Mouse (Mus musculus) bone marrow macrophage, adult 2 months (primary cell): ENCODE results near the gene Dnase1l3. TPM values are rescaled to one million over a fixed set of nuclear protein-coding genes. Genes with fewer than 3 reads are reported as not detected.
"Not testable (repeated sequence)": the region's sequence is repeated elsewhere in the genome, so short reads cannot be mapped to it uniquely, and the experiment has no call there.

ENCODE experiments used
- H3K27ac ChIP-seq: 2 replicates; pipeline ENCODE4 v1.5.1; 2012; ENCODE audit warnings: low read depth, low read length; ENCODE audit not compliant: insufficient read depth
- H3K4me1 ChIP-seq: 2 replicates; pipeline ENCODE4 v1.6.1; 2012; ENCODE audit warnings: low read length; ENCODE audit not compliant: control insufficient read depth, insufficient read depth
- H3K4me3 ChIP-seq: 2 replicates; pipeline ENCODE4 v1.5.1; 2012; ENCODE audit warnings: mild to moderate bottlenecking, low read length, moderate library complexity; ENCODE audit not compliant: insufficient read depth
- CTCF ChIP-seq: IDR thresholded peaks from 2 replicates; pipeline ENCODE4 v1.5.1; 2012; ENCODE audit warnings: low read depth, mild to moderate bottlenecking, low read length, moderate library complexity
- POLR2A ChIP-seq: IDR thresholded peaks from 2 replicates; pipeline ENCODE4 v1.6.1; 2012; ENCODE audit warnings: mild to moderate bottlenecking, low read depth, low read length, borderline replicate concordance
- polyA plus RNA-seq: library from polyadenylated mRNA; stranded (reverse); fragments of >200 nt; gene quantifications from 2 replicates; pipeline ENCODE4 v1.2.4, GENCODE M21; 2012; ENCODE audit not compliant: missing spikeins, insufficient read depth, insufficient read length

Dnase1l3 gene
- polyA plus RNA-seq, 1 experiment: not detected

DNA sequence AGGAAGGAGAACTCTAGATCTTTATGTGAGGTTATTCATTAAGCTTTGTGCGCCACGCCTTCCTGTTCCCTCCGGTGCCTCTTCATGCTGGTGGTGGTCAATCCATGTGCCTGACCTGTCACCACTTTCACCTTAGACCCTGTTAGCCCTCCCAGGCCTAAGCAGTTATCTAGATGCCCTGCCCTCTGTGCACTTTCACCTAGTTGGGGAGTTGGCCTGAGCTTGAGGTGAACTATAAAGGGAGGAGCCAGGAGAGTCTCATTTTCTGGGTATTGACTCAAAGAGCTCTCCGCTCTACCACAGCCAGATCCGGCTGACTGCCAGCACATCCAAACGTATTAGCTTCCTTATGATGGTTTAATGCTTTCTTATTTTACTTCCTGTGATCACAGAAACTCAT, 21.9 kb upstream of the Dnase1l3 start:
- peaks cover 4% of the 10 kb centered on the region; the same call in 1 of the 2 replicates for H3K4me1 ChIP-seq
- TF ChIP-seq POLR2A (no peak), CTCF (no peak)
- no peak overlapping the region for H3K4me3 ChIP-seq
- no peak overlapping the region for H3K27ac ChIP-seq

- Histone ChIP-seq H3K4me3 (no peak overlapping the region), H3K27ac (no peak overlapping the region), H3K4me1 (peaks cover 4% of the 10 kb centered on the region; the same call in 1 of the 2 replicates)
- TF ChIP-seq CTCF (no peak), POLR2A (no peak)
Measured at GRCm38 (mm10) chr14:8015756-8016155, 21.4 kb upstream of the Dnase1l3 start.

- TF ChIP-seq POLR2A (no peak), CTCF (no peak)
- H3K4me3 ChIP-seq: no peak overlapping the region
- H3K27ac ChIP-seq: no peak overlapping the region
- peaks cover 4% of the 10 kb centered on the region; the same call in 1 of the 2 replicates for H3K4me1 ChIP-seq
Measured at GRCm38 (mm10) chr14:8011938-8012337, 17.6 kb upstream of the Dnase1l3 start.

GRCm38 (mm10) chr14:8011297-8011696, 16.9 kb upstream of the Dnase1l3 start:
- TF ChIP-seq POLR2A: no peak
- no peak for TF ChIP-seq CTCF
- H3K27ac ChIP-seq: no peak overlapping the region
- H3K4me1 ChIP-seq: peaks cover 4% of the 10 kb centered on the region; the same call in 1 of the 2 replicates
- H3K4me3 ChIP-seq: no peak overlapping the region

DNA sequence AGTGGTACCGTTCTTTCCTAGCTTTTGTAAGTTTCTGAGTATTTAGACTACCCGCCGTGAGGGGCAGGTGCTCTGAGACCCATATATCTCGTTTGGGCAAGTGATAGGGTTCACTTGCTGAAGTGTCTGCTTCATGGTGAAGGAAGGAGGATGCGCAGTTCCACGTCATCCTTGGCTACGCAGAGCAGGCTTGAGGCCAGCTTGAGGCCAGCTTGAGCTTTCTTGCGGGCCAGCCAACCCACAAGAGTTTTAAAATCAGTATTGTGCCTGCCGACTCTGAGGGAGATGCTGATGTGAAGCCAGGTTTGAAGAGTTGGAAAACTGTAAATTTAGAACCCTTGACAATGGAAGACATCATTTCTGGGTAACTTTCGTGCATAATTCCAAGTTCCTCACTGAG, 13.6 kb upstream of the Dnase1l3 start:
- TF ChIP-seq CTCF (no peak), POLR2A (no peak)
- H3K27ac ChIP-seq: no peak overlapping the region
- peaks cover 14% of the 10 kb centered on the region for H3K4me1 ChIP-seq
- H3K4me3 ChIP-seq: no peak overlapping the region

- Histone ChIP-seq H3K4me3 (no peak overlapping the region), H3K27ac (no peak overlapping the region), H3K4me1 (peaks cover 12% of the 10 kb centered on the region)
- TF ChIP-seq CTCF (no peak), POLR2A (no peak)
Measured at GRCm38 (mm10) chr14:8007486-8007885, 13.1 kb upstream of the Dnase1l3 start.

GRCm38 (mm10) chr14:8007084-8007483, 12.7 kb upstream of the Dnase1l3 start:
- TF ChIP-seq POLR2A (no peak), CTCF (no peak)
- peaks cover 16% of the 10 kb centered on the region for H3K4me1 ChIP-seq
- no peak overlapping the region for H3K27ac ChIP-seq
- H3K4me3 ChIP-seq: no peak overlapping the region

GRCm38 (mm10) chr14:8006061-8006460, 11.7 kb upstream of the Dnase1l3 start:
- peaks cover 16% of the 10 kb centered on the region for H3K4me1 ChIP-seq

GRCm38 (mm10) chr14:8003727-8004670, 9.6 kb upstream of the Dnase1l3 start:
- TF ChIP-seq POLR2A (no peak), CTCF (no peak)
- Histone ChIP-seq H3K4me3 (peak overlapping the region; percentile 76; the same call in 1 of the 2 replicates), H3K4me1 (peaks cover 16% of the 10 kb centered on the region), H3K27ac (no peak overlapping the region)

More at GRCm38 (mm10) chr14:8006061-8006460, 11.7 kb upstream of the Dnase1l3 start:
- H3K27ac ChIP-seq, H3K4me3 ChIP-seq: not testable (repeated sequence)

DNA sequence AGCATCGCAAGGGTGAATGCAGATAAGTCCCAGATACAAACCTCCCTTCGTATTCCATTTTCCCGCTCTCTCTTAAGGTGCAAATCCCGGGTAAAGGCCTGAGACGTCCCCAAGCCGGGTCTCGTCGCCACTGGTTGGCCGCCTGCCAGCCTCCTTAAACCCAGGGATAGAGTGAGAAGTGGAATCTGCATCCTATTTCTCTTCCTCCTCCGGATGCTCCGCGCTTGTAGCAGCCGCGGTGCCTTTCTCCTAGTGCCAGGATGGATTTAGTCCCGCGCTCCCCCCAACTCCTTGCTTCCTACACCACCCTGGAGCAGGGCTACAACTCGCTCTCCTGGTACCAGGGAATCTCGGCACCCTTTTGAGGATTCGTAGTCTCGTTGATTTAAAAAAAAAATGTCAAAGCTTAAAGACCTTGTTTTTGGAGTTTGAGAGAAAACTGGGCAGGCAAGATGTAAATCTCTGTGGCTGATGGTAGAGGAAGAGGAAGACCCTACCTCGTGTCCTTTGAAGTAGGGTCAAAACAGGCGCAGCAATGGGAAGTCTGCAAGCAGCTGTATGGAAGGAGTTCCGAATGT, 8.8 kb upstream of the Dnase1l3 start:
- Histone ChIP-seq H3K27ac (no peak overlapping the region), H3K4me1 (peaks cover 16% of the 10 kb centered on the region), H3K4me3 (peak overlapping the region; percentile 76)
- TF ChIP-seq CTCF (no peak), POLR2A (no peak)
